Mouse (Mus musculus): ENCODE results near the gene Kcnq1. TPM values are rescaled to one million over a fixed set of nuclear protein-coding genes. Genes with fewer than 3 reads are reported as not detected.

Kcnq1 gene
- polyA plus RNA-seq, 1 experiment from 2014 or later: 17.8 TPM

DNA sequence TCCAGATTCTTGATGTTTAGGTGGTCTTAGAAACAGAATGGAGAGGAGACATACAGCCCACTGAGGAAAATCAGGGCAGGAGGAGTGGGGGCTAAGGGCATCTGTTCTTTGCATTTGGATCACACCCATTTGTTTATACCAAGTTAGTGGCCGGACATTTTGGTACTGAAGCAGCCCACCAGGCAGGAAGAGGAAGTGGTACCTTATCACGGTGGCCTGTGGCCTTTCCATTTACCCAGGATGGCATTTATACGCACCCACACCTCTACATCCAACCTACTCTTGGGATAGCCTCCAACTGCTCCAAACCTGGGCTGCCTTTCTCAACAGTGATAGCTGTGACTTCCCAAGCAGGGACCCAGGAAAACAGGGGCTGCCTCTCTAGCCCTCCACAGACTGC lies 179.3 kb downstream of the Kcnq1 start:
- Histone ChIP-seq H3K27ac (replicated peaks) (no peak overlapping the region), H3K9ac (ENCODE audit: low read length) (no peak overlapping the region), H3K4me1 (replicated peaks; ENCODE audit: control insufficient read depth, insufficient read depth) (peaks cover 10% of the 10 kb centered on the region), H3K4me2 (replicated peaks; ENCODE audit: low read depth) (no peak overlapping the region), H3K4me3 (ENCODE audit: low read depth, low read length) (no peak overlapping the region), H3K9me3 (ENCODE audit: control insufficient read depth, low read length) (no peaks in the 10 kb centered on the region), H3K27me3 (ENCODE audit: control insufficient read depth, insufficient read depth, low read length) (no peaks in the 10 kb centered on the region), H3K36me3 (ENCODE audit: control insufficient read depth, insufficient read depth, low read length) (no peaks in the 10 kb centered on the region)
- ATAC-seq (ENCODE audit: low FRiP score, low TSS enrichment) (no peak), DNase-seq (ENCODE audit: low spot score) (no peak)
- TF ChIP-seq EP300 (optimal IDR thresholded peaks at IDR 0.05) (no peak), CTCF (IDR thresholded peaks at IDR 0.05; ENCODE audit: low read depth) (no peak)
- 66% methylated on average over 3 of the region's 3 CpGs for WGBS

DNA sequence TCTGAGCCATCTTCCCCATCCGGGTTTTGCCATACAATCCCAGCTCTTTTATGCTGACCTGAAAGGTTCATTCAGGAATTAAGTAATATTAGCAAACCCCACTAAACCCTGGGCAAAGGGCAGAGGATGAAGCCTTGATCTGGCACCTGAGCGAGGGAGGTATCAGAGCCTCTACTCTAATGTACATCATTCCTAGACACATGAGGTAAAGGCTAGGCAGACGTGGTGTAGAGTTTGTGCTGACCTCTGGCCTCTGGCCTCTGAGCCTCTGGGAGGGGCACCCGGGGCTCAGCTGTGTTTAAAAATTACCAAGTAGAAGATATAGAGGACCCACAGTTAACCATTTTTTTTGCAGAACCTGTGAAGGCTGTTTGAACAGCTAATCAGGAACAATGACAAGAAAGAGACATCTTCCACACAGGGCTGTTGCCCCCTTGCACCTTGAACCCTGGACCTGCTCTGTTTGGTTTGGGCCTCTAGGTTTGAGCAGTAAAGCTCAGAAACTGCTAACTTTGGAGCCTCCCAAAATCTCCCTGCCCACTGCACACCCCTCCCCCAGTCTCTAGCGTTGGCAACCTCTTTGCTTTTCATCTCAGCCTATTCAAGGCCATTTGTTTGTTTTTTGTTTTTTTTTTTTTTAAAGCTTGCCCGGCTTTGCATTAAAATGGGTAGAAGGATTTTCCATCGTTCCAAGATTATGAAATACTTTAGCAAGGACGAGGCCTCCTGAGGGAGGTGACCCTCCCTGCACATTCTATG lies 180.5 kb downstream of the Kcnq1 start:
- Histone ChIP-seq H3K27me3 (ENCODE audit: control insufficient read depth, insufficient read depth, low read length) (no peaks in the 10 kb centered on the region), H3K4me2 (replicated peaks; ENCODE audit: low read depth) (no peak overlapping the region), H3K4me1 (replicated peaks; ENCODE audit: control insufficient read depth, insufficient read depth) (peaks cover 8% of the 10 kb centered on the region), H3K36me3 (ENCODE audit: control insufficient read depth, insufficient read depth, low read length) (no peaks in the 10 kb centered on the region), H3K4me3 (ENCODE audit: low read depth, low read length) (no peak overlapping the region), H3K9me3 (ENCODE audit: control insufficient read depth, low read length) (no peaks in the 10 kb centered on the region), H3K27ac (replicated peaks) (no peak overlapping the region), H3K9ac (ENCODE audit: low read length) (no peak overlapping the region)
- ATAC-seq (ENCODE audit: low FRiP score, low TSS enrichment) (no peak), DNase-seq (ENCODE audit: low spot score) (no peak)
- 35% methylated on average over 8 of the region's 8 CpGs for WGBS
- TF ChIP-seq CTCF (IDR thresholded peaks at IDR 0.05; ENCODE audit: low read depth): no peak
- no peak for TF ChIP-seq EP300 (optimal IDR thresholded peaks at IDR 0.05)

DNA sequence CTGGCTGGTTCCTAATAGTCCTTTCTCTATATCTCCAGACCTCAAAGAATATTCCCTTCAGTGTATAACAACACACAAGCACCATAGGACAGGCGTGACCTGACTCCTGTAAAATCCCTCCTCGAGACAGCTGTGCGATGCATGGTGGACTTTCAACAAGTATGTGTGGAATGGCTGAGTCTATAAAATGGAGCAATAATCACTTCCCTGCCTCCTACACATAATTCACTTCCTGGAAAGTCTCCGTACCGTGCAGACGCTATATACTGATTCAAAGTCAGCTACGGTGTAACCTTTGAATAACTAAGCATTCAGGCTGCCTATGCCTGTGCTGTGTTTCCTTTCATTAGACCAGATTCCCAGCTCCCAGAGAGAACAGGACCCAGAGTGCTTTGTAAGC lies 182.0 kb downstream of the Kcnq1 start:
- H3K4me1 ChIP-seq (replicated peaks; ENCODE audit: control insufficient read depth, insufficient read depth): peaks cover 7% of the 10 kb centered on the region
- no peak overlapping the region for H3K27ac ChIP-seq (replicated peaks)
- H3K9ac ChIP-seq (ENCODE audit: low read length): no peak overlapping the region
- DNase-seq (ENCODE audit: low spot score) (no peak), ATAC-seq (ENCODE audit: low FRiP score, low TSS enrichment) (no peak)
- TF ChIP-seq CTCF (IDR thresholded peaks at IDR 0.05; ENCODE audit: low read depth) (no peak), EP300 (optimal IDR thresholded peaks at IDR 0.05) (no peak)
- 55% methylated on average over 7 of the region's 7 CpGs for WGBS
- H3K4me2 ChIP-seq (replicated peaks; ENCODE audit: low read depth): no peak overlapping the region
- H3K4me3 ChIP-seq (ENCODE audit: low read depth, low read length): no peak overlapping the region
- H3K9me3 ChIP-seq (ENCODE audit: control insufficient read depth, low read length): no peaks in the 10 kb centered on the region
- no peaks in the 10 kb centered on the region for H3K36me3 ChIP-seq (ENCODE audit: control insufficient read depth, insufficient read depth, low read length)
- H3K27me3 ChIP-seq (ENCODE audit: control insufficient read depth, insufficient read depth, low read length): no peaks in the 10 kb centered on the region

DNA sequence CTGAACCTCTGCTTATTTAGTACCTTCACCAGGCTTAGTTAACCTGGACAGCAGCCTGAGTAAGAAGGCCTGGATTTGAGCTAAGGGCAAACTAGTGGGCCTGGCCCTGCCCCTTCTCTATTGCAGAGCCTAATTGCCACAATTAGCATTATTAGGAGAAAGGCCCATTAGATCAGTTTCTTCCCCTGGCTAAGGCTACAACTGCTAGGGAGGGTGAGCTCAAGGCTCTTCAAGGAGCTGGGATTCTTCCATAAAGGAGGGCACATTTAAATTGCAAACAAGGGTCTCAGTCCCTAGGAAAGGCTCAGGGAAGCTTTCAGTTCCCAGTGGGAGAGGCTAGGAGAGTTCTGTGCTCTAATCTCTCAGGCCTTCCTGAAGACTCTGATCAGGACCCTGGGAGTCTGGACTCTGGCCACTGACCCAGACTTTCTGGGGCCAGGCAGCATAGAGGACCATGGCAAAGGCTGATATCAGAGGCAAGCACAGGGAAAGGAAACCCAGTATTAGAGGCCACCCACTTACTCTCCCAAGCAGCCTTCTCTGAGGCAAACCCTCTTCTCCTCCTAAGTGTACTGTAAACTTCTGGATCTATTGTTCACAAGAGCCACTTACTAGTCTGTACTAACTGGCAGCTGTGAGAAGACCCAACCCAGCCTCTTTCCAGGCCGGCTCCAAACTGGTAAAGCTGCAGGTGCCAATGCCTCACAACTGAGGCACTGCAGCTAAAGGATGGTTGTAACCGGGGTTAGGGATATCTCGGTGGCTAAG lies 183.1 kb downstream of the Kcnq1 start:
- Histone ChIP-seq H3K36me3 (ENCODE audit: control insufficient read depth, insufficient read depth, low read length) (no peaks in the 10 kb centered on the region), H3K4me3 (ENCODE audit: low read depth, low read length) (no peak overlapping the region), H3K4me1 (replicated peaks; ENCODE audit: control insufficient read depth, insufficient read depth) (peaks cover 4% of the 10 kb centered on the region), H3K9ac (ENCODE audit: low read length) (no peak overlapping the region), H3K4me2 (replicated peaks; ENCODE audit: low read depth) (no peak overlapping the region), H3K9me3 (ENCODE audit: control insufficient read depth, low read length) (no peaks in the 10 kb centered on the region), H3K27me3 (ENCODE audit: control insufficient read depth, insufficient read depth, low read length) (no peaks in the 10 kb centered on the region), H3K27ac (replicated peaks) (no peak overlapping the region)
- TF ChIP-seq EP300 (optimal IDR thresholded peaks at IDR 0.05) (no peak), CTCF (IDR thresholded peaks at IDR 0.05; ENCODE audit: low read depth) (no peak)
- ATAC-seq (ENCODE audit: low FRiP score, low TSS enrichment) (no peak; the same call in 1 of the 2 replicates), DNase-seq (ENCODE audit: low spot score) (no peak)
- 65% methylated on average over 3 of the region's 3 CpGs for WGBS

DNA sequence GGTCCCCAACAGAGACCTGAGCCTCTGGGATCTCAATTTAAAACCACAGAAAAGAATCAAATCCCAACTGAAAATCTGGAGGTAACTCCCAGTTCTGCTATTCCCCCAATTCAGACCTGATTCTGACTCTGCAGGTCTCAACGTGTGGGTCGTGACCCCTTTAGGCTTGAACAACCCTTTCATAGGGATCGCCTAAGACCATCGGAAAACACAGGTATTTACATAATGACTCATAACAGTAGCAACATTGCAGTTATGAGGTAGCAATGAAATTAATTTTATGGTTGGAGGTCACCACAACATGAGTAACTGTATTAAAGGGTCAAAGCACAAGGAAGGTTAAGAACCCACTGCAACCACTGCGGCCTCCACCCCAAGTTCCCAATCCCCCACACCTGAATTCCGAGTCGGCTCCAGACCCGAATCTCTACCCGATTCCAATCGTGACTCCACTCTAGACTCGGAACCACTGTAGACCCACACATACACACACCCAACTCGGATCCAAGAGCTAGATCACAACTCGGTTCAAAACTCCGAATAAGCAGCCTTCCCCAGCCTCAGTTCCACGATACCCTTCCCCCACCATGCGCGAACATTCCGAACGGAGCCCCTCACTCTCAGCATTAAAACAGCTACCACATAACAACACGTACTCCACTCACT lies 188.7 kb downstream of the Kcnq1 start:
- Histone ChIP-seq H3K4me1 (replicated peaks; ENCODE audit: control insufficient read depth, insufficient read depth) (peaks cover 2% of the 10 kb centered on the region; the same call in 1 of the 2 replicates), H3K4me3 (ENCODE audit: low read depth, low read length) (peak overlapping the region; percentile 46), H3K9me3 (ENCODE audit: control insufficient read depth, low read length) (no peaks in the 10 kb centered on the region), H3K4me2 (replicated peaks; ENCODE audit: low read depth) (peak overlapping the region; percentile 51), H3K27me3 (ENCODE audit: control insufficient read depth, insufficient read depth, low read length) (no peaks in the 10 kb centered on the region), H3K9ac (ENCODE audit: low read length) (peak overlapping the region; percentile 61), H3K36me3 (ENCODE audit: control insufficient read depth, insufficient read depth, low read length) (no peaks in the 10 kb centered on the region; the same call in 1 of the 2 replicates), H3K27ac (replicated peaks) (peak overlapping the region; percentile 73)
- DNase-seq (ENCODE audit: low spot score) (no peak), ATAC-seq (ENCODE audit: low FRiP score, low TSS enrichment) (no peak)
- no peak for TF ChIP-seq CTCF (IDR thresholded peaks at IDR 0.05; ENCODE audit: low read depth)
- no peak for TF ChIP-seq EP300 (optimal IDR thresholded peaks at IDR 0.05)
- WGBS: 51% methylated on average over 20 of the region's 20 CpGs
